ENCODE assay signal across 9 mouse cellular contexts in the genomic region with DNA sequence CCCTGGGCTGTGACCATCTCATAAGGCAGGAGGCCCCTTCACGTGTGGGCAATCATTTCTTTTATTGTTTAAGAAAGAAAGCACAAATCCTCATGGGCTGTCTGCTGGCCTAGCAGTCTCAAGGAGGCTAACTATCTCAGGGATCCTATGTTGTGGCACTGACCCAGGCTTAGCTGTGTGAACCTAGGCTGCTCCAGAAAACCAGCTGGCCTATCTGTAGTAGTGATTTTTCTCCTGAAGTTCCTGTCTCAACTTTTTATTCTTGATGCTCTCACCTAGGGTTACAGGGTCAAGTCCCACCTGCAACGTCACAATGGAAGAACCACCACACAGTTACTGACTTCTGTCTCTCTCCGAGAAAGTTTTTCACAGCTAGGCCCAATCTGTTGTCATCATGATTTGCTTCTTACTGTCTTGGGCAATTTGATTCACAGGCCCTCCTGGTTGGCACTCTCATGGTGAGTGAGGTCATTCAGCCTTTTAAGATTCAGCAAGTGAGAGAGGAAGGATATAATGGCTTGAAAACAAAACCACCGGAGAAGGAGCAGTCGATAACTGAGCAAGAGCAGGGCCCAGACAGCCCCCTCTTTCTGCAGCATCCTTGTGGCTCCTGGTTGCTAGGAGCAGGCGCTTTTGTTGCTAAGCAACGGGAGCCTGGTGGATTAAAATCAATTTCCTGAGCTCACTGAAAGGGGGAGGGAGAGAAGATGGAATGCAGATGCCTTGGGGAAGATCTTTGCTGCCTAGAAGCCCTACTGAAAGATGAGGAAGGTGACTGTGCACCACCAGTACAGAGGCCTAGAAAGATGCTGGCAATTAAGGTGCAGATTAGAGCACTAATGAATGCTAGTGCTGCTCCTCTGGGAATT.
A peak's percentile ranks its signal among the peaks of the same experiment; 100 is the strongest.
DNase-seq lines count a peak whose midpoint lies in the region; ATAC-seq lines count a peak whose summit lies in the region.
"Had no signal": no experiment of that assay in that cellular context is flagged by ENCODE, and none has a peak within 500 bp of the region (broad histone marks: within the 10 kb centered on the region; RNA-seq: fewer than 3 reads in every experiment).

No protein-coding gene starts in this region.

- H3K9me3 ChIP-seq in hindbrain, embryonic 10.5 days, result no peaks in the 10 kb centered on the region
- no peaks in the 10 kb centered on the region for H3K9me3 ChIP-seq in heart, embryonic 10.5 days

- peak overlapping the region; percentile 16; the same call in 1 of the 2 replicates for H3K27ac ChIP-seq in hindbrain, embryonic 10.5 days
- no peak overlapping the region for H3K27ac ChIP-seq in heart, embryonic 10.5 days

- ATAC-seq in megakaryocyte-erythroid progenitor cell, adult 5-6 weeks (replicated peaks; ENCODE audit: low FRiP score, low TSS enrichment, poor library complexity, severe bottlenecking), result no peak

- 39% methylated on average over 7 of the region's 7 CpGs for WGBS in hindbrain, embryonic 10.5 days
- WGBS in heart, embryonic 10.5 days, result 64% methylated on average over 7 of the region's 7 CpGs

- H3K4me1 ChIP-seq in hindbrain, embryonic 10.5 days (replicated peaks), result peaks cover 24% of the 10 kb centered on the region; the same call in 1 of the 2 replicates
- no peaks in the 10 kb centered on the region for H3K4me1 ChIP-seq in heart, embryonic 10.5 days

- no peak overlapping the region for H3K4me3 ChIP-seq in hindbrain, embryonic 10.5 days
- H3K4me3 ChIP-seq in heart, embryonic 10.5 days, result no peak overlapping the region

- no peaks in the 10 kb centered on the region for H3K36me3 ChIP-seq in hindbrain, embryonic 10.5 days
- H3K36me3 ChIP-seq in heart, embryonic 10.5 days, result no peaks in the 10 kb centered on the region

- peaks cover 83% of the 10 kb centered on the region for H3K27me3 ChIP-seq in hindbrain, embryonic 10.5 days (ENCODE audit: insufficient read depth, poor library complexity, severe bottlenecking)
- peaks cover 63% of the 10 kb centered on the region for H3K27me3 ChIP-seq in heart, embryonic 10.5 days (ENCODE audit: insufficient read depth, poor library complexity, severe bottlenecking)

- DNase-seq in embryo, embryonic 9.5 days (ENCODE audit: extremely low spot score), result peak; percentile 39
- DNase-seq in hindbrain, embryonic 10.5 days (ENCODE audit: low spot score), result peak; percentile 63
- peak; percentile 78 to 80 for DNase-seq in left cerebral cortex, postnatal 25 days (ENCODE audit: low spot score in 2 of 2)
- peak; percentile 74 for DNase-seq in retina, embryonic 14.5 days (ENCODE audit: low spot score)
- DNase-seq in gastrocnemius, postnatal 10 days, result no peak
- DNase-seq in thymus, postnatal 4 days, result no peak
- DNase-seq in heart, embryonic 10.5 days (ENCODE audit: low spot score), result no peak
- DNase-seq: thymus, postnatal 14 days had no signal

- intact Hi-C loops in left cerebral cortex, postnatal 25 days (cut with DNase I), result loop anchor here (2.0 kb wide), 1 partner anchor 76 kb away; a partner anchor contains a TSS

Comparison
In these comparisons a context has a peak if more than half of its experiments do, and no peak if none do; other contexts are left out.
1. DNase-seq: peak in embryo, embryonic 9.5 days (single experiment), hindbrain, embryonic 10.5 days (single experiment), left cerebral cortex, postnatal 25 days (2 of 2) and retina, embryonic 14.5 days (single experiment); none in gastrocnemius, postnatal 10 days (single experiment), thymus, postnatal 4 days (single experiment) and heart, embryonic 10.5 days (single experiment).